Mouse (Mus musculus) frontal cortex, adult (tissue): ENCODE measurements at regions not wholly inside any gene's neighbourhood (a gene's known extent, or its start where the extent isn't known, plus 50 kb on each side); places are given as distances from the start of the nearest gene placed in this dataset.

Source experiments
- ATAC-seq: cut with Nextera tagmentation; 2 replicates; pipeline ENCODE4 v1.9.2; 2017; ENCODE audit warnings: mild to moderate bottlenecking, moderate library complexity, mixed read lengths; ENCODE audit not compliant: low TSS enrichment

GRCm38 (mm10) chr1:107908236-107909063, 318.6 kb downstream of the Serpinb8 start:
- ATAC-seq = no peak

- ATAC-seq = peak; percentile 95
These were observed 325.1 kb downstream of the Serpinb8 start for GRCm38 (mm10) chr1:107914671-107915590.

GRCm38 (mm10) chr1:107917037-107917436, 327.2 kb downstream of the Serpinb8 start:
- no peak for ATAC-seq

- no peak for ATAC-seq
These were observed 351.9 kb downstream of the Serpinb8 start for GRCm38 (mm10) chr1:107941601-107942270.

GRCm38 (mm10) chr1:107946204-107946939, 356.6 kb downstream of the Serpinb8 start:
- ATAC-seq = no peak

GRCm38 (mm10) chr1:107950396-107950795, 360.6 kb downstream of the Serpinb8 start:
- no peak for ATAC-seq

- no peak for ATAC-seq
These were observed 371.2 kb downstream of the Serpinb8 start for GRCm38 (mm10) chr1:107961009-107961408.

GRCm38 (mm10) chr1:107975626-107976335, 386.0 kb downstream of the Serpinb8 start:
- no peak for ATAC-seq

- no peak for ATAC-seq
These were observed 387.9 kb downstream of the Serpinb8 start for GRCm38 (mm10) chr1:107977686-107978085.

GRCm38 (mm10) chr1:107978411-107978810, 388.6 kb downstream of the Serpinb8 start:
- no peak for ATAC-seq

GRCm38 (mm10) chr1:107985646-107986045, 395.8 kb downstream of the Serpinb8 start:
- peak; percentile 95 for ATAC-seq

GRCm38 (mm10) chr1:107988076-107988475, 398.3 kb downstream of the Serpinb8 start:
- no peak for ATAC-seq

- no peak for ATAC-seq
These were observed 403.2 kb downstream of the Serpinb8 start for GRCm38 (mm10) chr1:107993013-107993412.

GRCm38 (mm10) chr1:108023721-108024353, 434.0 kb downstream of the Serpinb8 start:
- no peak for ATAC-seq

- no peak for ATAC-seq
These were observed 434.9 kb downstream of the Serpinb8 start for GRCm38 (mm10) chr1:108024705-108025104.

- no peak for ATAC-seq
These were observed 436.7 kb downstream of the Serpinb8 start for GRCm38 (mm10) chr1:108026461-108026860.

- ATAC-seq = no peak
These were observed 456.4 kb downstream of the Serpinb8 start for GRCm38 (mm10) chr1:108046194-108046593.

- ATAC-seq = no peak
These were observed 457.3 kb downstream of the Serpinb8 start for GRCm38 (mm10) chr1:108046857-108047714.

- ATAC-seq = no peak
These were observed 504.8 kb downstream of the Serpinb8 start for GRCm38 (mm10) chr1:108094622-108095021.
